Mouse (Mus musculus): Measurements from ENCODE around the gene Olfr763. TPM values are rescaled to one million over a fixed set of nuclear protein-coding genes. Genes with fewer than 3 reads are reported as not detected.
"Not testable (repeated sequence)": the region's sequence is repeated elsewhere in the genome, so short reads cannot be mapped to it uniquely, and the experiment has no call there.

Olfr763 gene
- total RNA-seq, 2 experiments from 2014 or later = not detected

- peak; percentile 89 for ATAC-seq (replicated peaks; ENCODE audit: low FRiP score, low TSS enrichment, poor library complexity, severe bottlenecking)
Measured at GRCm38 (mm10) chr10:129026018-129026662, 15.5 kb downstream of the Olfr763 start.

- no peak for ATAC-seq (replicated peaks; ENCODE audit: low FRiP score, low TSS enrichment, poor library complexity, severe bottlenecking)
Measured at GRCm38 (mm10) chr10:129028343-129028742, 17.8 kb downstream of the Olfr763 start.

- no peak for ATAC-seq (replicated peaks; ENCODE audit: low FRiP score, low TSS enrichment, poor library complexity, severe bottlenecking)
Measured at GRCm38 (mm10) chr10:129039796-129040195, 29.2 kb downstream of the Olfr763 start, which contains the start of gene Olfr764-ps1. Olfr764-ps1 (minus strand) TSS chr10:129039896.

- ATAC-seq (replicated peaks; ENCODE audit: low FRiP score, low TSS enrichment, poor library complexity, severe bottlenecking) = not testable (repeated sequence)
Measured at GRCm38 (mm10) chr10:129049898-129050297, 39.3 kb downstream of the Olfr763 start, which contains the start of gene Olfr765. Olfr765 (minus strand) TSS chr10:129049998.

Other genes with a start within 250 kb of the Olfr763 start
- gene Mmp19, start 219.9 kb upstream of the Olfr763 start, total RNA-seq (2014; fragmentation: Nextera tagmentation) = not detected in 2 replicates
- gene Mmp19, start 219.9 kb upstream of the Olfr763 start, total RNA-seq (2017) = 0.05 and 0.23 TPM in 2 replicates
- 18.6 and 21.5 TPM in 2 replicates for gene Dnajc14, start 206.7 kb upstream of the Olfr763 start, total RNA-seq (2014; fragmentation: Nextera tagmentation)
- 20.8 and 30.7 TPM in 2 replicates for gene Dnajc14, start 206.7 kb upstream of the Olfr763 start, total RNA-seq (2017)
- gene Tmem198b, start 206.4 kb upstream of the Olfr763 start, total RNA-seq (2014; fragmentation: Nextera tagmentation) = 4.6 and 6.9 TPM in 2 replicates
- gene Tmem198b, start 206.4 kb upstream of the Olfr763 start, total RNA-seq (2017) = 1.5 and 2.8 TPM in 2 replicates
- 166 and 201 TPM in 2 replicates for gene Sarnp, start 193.5 kb upstream of the Olfr763 start, total RNA-seq (2014; fragmentation: Nextera tagmentation)
- gene Sarnp, start 193.5 kb upstream of the Olfr763 start, total RNA-seq (2017) = 364 and 369 TPM in 2 replicates
- 70.3 and 79.9 TPM in 2 replicates for gene Ormdl2, start 189.1 kb upstream of the Olfr763 start, total RNA-seq (2014; fragmentation: Nextera tagmentation)
- 99.3 and 115 TPM in 2 replicates for gene Ormdl2, start 189.1 kb upstream of the Olfr763 start, total RNA-seq (2017)
- 0.35 TPM in 1 of 2 replicates, not detected in the other for gene Gdf11, start 119.1 kb upstream of the Olfr763 start, total RNA-seq (2014; fragmentation: Nextera tagmentation)
- gene Gdf11, start 119.1 kb upstream of the Olfr763 start, total RNA-seq (2017) = 0.69 TPM in 1 of 2 replicates, not detected in the other
- gene Cd63, start 109.8 kb upstream of the Olfr763 start, total RNA-seq (2014; fragmentation: Nextera tagmentation) = 6.8 and 19.4 TPM in 2 replicates
- gene Cd63, start 109.8 kb upstream of the Olfr763 start, total RNA-seq (2017) = 15.5 and 18.0 TPM in 2 replicates
- gene Rdh5, start 87.9 kb upstream of the Olfr763 start, total RNA-seq (2014; fragmentation: Nextera tagmentation) = 12.8 and 19.0 TPM in 2 replicates
- gene Rdh5, start 87.9 kb upstream of the Olfr763 start, total RNA-seq (2017) = 1.1 and 3.0 TPM in 2 replicates
- gene Bloc1s1, start 86.8 kb upstream of the Olfr763 start, total RNA-seq (2014; fragmentation: Nextera tagmentation) = 45.7 and 94.6 TPM in 2 replicates
- gene Bloc1s1, start 86.8 kb upstream of the Olfr763 start, total RNA-seq (2017) = 73.8 and 82.2 TPM in 2 replicates
- not detected in 2 replicates for gene Itga7, start 77.0 kb upstream of the Olfr763 start, total RNA-seq (2014; fragmentation: Nextera tagmentation)
- gene Itga7, start 77.0 kb upstream of the Olfr763 start, total RNA-seq (2017) = 0.04 and 0.19 TPM in 2 replicates
- gene Mettl7b, start 49.8 kb upstream of the Olfr763 start, total RNA-seq (2014; fragmentation: Nextera tagmentation) = not detected in 2 replicates
- gene Mettl7b, start 49.8 kb upstream of the Olfr763 start, total RNA-seq (2017) = not detected in 2 replicates
- not detected in 2 replicates for gene Olfr9, start 21.4 kb upstream of the Olfr763 start, total RNA-seq (2014; fragmentation: Nextera tagmentation)
- gene Olfr9, start 21.4 kb upstream of the Olfr763 start, total RNA-seq (2017) = not detected in 2 replicates
- gene Olfr764-ps1, start 29.1 kb downstream of the Olfr763 start, total RNA-seq (2014; fragmentation: Nextera tagmentation) = not detected in 2 replicates
- not detected in 2 replicates for gene Olfr764-ps1, start 29.1 kb downstream of the Olfr763 start, total RNA-seq (2017)
- gene Olfr765, start 39.2 kb downstream of the Olfr763 start, total RNA-seq (2014; fragmentation: Nextera tagmentation) = not detected in 2 replicates
- gene Olfr765, start 39.2 kb downstream of the Olfr763 start, total RNA-seq (2017) = not detected in 2 replicates
- not detected in 2 replicates for gene Olfr766-ps1, start 58.2 kb downstream of the Olfr763 start, total RNA-seq (2014; fragmentation: Nextera tagmentation)
- gene Olfr766-ps1, start 58.2 kb downstream of the Olfr763 start, total RNA-seq (2017) = not detected in 2 replicates
- not detected in 2 replicates for gene Olfr767, start 72.1 kb downstream of the Olfr763 start, total RNA-seq (2014; fragmentation: Nextera tagmentation)
- gene Olfr767, start 72.1 kb downstream of the Olfr763 start, total RNA-seq (2017) = not detected in 2 replicates
- not detected in 2 replicates for gene Olfr768, start 88.6 kb downstream of the Olfr763 start, total RNA-seq (2014; fragmentation: Nextera tagmentation)
- not detected in 2 replicates for gene Olfr768, start 88.6 kb downstream of the Olfr763 start, total RNA-seq (2017)
- not detected in 2 replicates for gene Olfr769, start 107.1 kb downstream of the Olfr763 start, total RNA-seq (2014; fragmentation: Nextera tagmentation)
- gene Olfr769, start 107.1 kb downstream of the Olfr763 start, total RNA-seq (2017) = not detected in 2 replicates
- gene Olfr770, start 128.2 kb downstream of the Olfr763 start, total RNA-seq (2014; fragmentation: Nextera tagmentation) = not detected in 2 replicates
- gene Olfr770, start 128.2 kb downstream of the Olfr763 start, total RNA-seq (2017) = not detected in 2 replicates
- not detected in 2 replicates for gene Olfr771, start 154.0 kb downstream of the Olfr763 start, total RNA-seq (2014; fragmentation: Nextera tagmentation)
- gene Olfr771, start 154.0 kb downstream of the Olfr763 start, total RNA-seq (2017) = not detected in 2 replicates
- not detected in 2 replicates for gene Olfr772, start 167.1 kb downstream of the Olfr763 start, total RNA-seq (2014; fragmentation: Nextera tagmentation)
- not detected in 2 replicates for gene Olfr772, start 167.1 kb downstream of the Olfr763 start, total RNA-seq (2017)
- not detected in 2 replicates for gene Olfr773, start 176.6 kb downstream of the Olfr763 start, total RNA-seq (2014; fragmentation: Nextera tagmentation)
- not detected in 2 replicates for gene Olfr773, start 176.6 kb downstream of the Olfr763 start, total RNA-seq (2017)
- gene Olfr774, start 225.4 kb downstream of the Olfr763 start, total RNA-seq (2014; fragmentation: Nextera tagmentation) = not detected in 2 replicates
- gene Olfr774, start 225.4 kb downstream of the Olfr763 start, total RNA-seq (2017) = not detected in 2 replicates
- not detected in 2 replicates for gene Olfr775, start 237.6 kb downstream of the Olfr763 start, total RNA-seq (2014; fragmentation: Nextera tagmentation)
- not detected in 2 replicates for gene Olfr775, start 237.6 kb downstream of the Olfr763 start, total RNA-seq (2017)
- not detected in 2 replicates for gene Olfr776, start 248.3 kb downstream of the Olfr763 start, total RNA-seq (2014; fragmentation: Nextera tagmentation)
- gene Olfr776, start 248.3 kb downstream of the Olfr763 start, total RNA-seq (2017) = not detected in 2 replicates